Mouse (Mus musculus): ENCODE measurements around the gene Slc38a3.

Gene Slc38a3

DNA sequence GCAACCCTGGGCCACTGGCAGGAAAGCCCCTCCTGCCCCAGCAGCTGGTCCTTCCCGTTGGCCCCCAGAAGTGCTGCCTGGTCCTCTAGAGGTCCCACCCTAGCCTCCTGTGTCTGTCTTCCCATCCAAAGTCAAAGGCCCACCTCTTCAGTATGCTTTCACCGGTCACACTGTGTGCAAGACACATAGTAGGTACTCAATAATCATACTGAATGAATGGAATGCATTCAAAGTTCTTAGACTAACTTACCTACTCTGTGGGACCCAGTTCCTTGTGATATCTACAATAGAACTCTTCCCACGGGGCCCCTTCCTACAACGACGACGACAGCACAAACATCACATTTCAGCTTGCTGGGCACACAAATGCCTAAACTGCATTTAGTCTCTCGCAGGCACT, 4.0 kb downstream of the Slc38a3 start:
- DNase-seq, result no peak

DNA sequence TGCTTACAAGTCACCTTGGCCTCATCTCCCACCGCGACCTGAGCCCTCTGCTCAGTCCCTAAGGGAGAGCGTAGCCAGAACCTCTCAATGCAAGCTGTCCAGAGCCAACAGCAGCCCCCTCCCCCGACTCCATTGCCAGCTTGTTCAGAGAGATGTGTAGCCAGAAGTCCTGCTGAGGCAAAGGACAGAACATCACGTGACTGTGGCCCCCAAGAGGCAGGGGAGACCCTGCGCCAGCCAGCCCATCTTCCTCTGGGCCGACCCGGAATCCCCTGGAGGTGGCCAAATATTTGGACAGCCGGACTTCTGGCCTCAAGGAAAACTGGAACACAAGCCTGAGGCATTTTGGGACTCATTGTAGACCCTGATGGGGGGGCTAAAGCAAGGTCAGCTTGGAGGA, 5.8 kb downstream of the Slc38a3 start:
- DNase-seq, result no peak

DNA sequence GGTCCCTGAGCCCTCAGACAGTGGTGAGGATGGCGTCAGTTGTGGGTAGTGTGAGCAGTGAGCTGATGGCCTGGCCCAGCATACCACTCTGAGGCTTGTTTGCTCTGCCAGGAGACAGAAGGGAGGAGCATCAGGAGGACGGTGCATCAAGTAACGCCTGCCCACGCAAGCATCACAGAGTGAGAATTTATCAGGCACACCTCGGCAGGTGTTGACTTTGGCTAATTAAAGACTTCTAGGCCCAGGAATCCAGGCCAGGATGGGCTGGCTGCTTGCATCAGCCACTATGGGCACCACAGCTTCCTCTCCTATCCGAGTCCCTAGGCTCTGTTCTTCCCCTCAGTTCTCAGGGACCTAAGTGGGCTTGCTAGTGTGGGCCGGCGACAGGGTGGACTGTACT, 7.0 kb downstream of the Slc38a3 start:
- no peak for DNase-seq

DNA sequence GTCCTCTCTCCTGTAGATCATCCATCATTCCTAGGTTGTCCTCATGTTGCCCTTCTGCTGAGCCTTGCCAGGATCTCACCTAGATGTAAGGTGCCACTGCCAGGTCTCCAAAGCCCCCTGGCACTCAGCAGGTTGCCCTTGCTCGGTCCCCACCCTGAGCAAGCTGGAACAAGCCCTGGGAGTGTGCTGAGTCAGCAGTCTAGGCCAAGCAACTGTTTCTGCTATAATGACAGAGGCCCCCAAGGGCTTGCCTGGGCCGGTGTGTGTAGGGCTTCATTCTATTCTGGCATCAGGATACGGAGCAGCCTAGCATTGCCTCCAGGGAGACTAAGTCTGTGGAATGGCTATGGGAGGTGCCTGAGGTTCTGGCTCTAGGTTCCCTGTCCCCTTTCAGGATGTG, 8.6 kb downstream of the Slc38a3 start:
- DNase-seq, result no peak

DNA sequence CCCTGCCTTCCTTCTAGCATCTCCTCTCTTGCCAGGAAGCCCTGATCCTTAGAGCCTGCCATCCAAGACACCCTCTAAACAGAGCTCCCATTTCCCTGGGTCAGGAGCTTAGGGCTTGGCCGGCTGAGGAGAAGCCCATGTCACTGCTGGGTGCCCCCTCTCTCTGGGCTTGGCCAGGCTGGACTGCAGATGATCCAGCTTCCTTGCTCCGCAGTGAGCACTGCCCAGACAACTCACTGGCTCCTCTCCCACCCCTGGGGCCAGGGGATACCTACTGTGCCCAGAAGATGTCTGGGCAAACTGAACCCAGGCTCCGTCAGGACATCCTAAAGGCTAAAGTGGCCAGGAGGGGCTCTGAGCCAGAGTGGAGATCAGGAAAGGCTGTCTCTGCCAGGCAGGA, 9.4 kb downstream of the Slc38a3 start:
- peak in 1 of 2 experiments; percentile 28 for DNase-seq

DNA sequence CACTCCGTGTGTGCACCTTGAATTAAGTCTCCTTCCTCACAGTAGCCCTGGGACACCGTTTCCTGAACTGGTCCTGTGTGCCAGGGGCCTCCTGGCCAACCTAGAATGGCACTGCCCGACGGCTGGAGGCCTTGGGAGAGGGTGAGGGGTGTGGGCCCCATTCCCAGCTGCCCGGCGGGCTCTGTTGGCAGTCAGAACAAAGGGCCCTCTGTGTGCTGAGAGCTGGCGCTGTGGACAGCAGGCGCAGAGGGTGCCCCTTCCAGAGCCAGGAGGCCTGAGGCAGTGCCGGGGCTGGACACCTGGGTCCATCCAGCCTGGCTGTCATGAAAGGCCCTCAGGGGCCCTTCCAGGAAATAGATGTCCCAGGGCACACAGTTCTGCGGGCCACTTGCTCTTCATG, 9.8 kb downstream of the Slc38a3 start:
- DNase-seq, result peak; percentile 23 to 38

DNA sequence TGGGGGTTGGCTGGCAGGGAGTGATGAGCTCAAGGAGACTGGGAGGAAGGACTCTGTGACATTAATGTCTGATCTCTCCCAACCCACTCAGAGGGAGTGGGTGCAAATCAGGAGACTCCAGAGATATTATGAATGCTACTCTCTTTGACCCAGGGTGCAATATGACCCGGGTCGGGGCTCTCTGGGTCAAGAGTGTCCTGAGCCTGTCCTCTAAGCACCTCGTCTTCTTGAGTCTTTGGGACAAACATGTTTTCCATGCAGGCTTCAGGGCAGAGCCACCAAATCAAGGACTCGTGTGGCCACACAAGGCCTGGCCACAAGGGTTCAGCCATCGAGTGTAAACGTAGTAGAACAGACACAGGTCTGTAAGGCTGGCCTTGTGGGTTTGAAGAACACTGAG, 11.2 kb downstream of the Slc38a3 start:
- no peak for DNase-seq

DNA sequence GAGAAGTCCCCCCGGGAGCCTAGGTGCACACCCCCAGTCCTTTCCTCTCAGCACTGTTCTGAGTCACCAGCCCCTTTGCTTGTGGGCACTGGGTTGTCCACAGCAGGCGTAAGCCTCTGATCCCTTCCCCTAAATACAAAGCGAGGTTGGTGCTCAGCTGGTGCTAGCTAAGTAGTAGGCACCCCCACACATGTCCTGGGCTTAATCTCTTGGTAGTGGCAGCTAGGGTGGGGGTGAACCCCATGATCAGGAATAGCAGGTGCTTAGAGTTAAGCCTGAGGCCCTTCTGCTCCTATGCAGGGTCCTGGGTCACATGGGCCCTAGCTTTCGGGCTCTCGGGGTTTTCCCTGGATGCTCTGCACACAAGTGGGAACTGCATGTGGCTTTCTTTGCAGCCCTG, 12.2 kb downstream of the Slc38a3 start:
- no peak for DNase-seq

DNA sequence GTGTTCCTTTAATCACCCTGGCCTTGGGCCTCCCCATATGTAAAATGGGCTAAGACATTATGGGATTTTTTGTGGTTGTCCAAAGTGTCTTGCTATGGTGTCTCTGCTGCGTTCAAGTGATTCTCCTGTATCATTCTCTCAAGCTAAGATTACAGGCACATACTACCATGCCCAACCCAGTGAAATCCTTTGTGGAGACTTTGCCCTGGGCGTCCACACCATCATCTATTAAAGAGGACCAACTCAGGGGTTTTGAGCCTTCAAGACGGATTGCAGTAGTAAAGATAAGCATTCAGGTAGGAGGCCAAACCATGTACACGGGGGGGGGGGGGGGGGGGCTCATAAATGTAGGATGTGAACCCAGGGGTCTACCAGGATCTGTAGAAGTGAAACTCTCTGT, 14.7 kb downstream of the Slc38a3 start:
- no peak for DNase-seq

DNA sequence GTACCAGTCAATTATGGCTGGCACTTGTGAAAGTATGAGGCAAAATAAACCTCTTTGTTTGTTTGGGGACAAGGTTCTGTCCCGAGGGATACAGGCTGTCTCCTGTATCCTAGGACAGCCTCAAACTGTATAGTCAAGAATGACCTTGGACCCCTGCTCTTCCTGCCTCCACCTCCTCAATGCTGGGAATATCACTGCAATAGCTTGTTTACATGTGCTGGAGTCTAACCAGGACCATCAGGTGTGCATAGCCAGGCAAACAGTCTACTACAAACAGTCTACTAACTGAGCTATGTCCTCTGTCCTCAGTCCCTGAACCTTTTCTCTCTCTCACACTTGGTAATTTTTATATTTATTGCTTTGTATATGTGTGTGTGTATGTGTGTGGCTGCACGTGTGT, 15.9 kb downstream of the Slc38a3 start:
- no peak for DNase-seq

DNA sequence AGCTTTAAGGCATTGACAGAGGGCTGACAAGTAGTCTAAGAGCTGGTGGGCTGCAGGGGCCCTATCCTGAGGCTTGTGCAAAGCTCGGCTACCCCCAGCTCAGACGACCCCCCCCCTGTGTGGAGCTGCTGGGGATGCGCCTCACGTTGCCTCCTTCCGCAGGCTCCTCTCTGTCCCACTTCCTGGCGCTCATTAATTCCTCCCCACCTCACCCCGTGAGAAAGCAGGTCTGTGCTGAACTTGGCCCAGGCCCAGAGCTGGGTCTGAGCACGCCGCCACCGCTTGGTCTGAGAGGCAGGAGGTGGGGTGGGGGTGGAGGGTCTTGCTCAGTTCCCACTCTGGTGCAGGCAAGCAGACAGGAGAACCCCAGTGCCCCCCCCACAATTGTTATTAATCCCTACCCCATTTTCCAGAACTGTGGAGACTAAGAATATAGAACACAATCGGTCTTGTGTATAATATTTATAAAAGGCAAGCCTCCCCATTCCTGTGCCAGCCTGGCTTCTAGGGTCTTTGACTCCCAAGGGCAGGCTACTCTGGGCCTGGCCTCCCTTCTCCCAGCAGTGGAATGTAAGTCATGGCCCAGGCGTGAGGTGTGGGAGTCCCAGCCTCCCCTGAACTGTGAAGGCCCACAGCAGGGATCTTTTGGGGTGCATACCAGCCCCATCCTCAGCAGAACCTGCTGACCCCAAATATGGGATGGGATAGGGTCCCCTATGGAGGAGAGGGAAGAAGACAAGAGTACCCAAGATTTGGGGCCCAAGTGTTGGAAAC, 18.4 kb downstream of the Slc38a3 start:
- no peak for DNase-seq

DNA sequence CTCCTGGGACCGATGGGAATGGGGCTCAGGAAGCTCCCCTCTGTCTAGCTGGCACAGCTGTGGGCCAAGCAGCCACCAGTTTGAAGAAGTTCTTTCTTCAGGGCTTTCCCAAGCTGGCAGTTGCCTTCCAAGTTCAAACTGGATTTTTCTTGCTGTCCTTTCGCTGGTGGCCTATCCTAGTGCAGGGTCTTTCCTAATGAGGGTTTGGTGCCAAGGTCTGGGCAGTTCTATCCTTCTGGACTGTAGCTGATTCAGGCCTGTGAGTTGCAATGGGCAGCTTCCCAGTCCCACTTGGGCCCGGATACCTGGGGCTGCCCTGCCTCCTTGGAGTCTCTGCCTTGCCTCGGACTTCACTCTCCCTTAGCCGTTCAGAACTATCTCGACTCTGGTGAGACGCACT, 19.1 kb downstream of the Slc38a3 start:
- no peak for DNase-seq

DNA sequence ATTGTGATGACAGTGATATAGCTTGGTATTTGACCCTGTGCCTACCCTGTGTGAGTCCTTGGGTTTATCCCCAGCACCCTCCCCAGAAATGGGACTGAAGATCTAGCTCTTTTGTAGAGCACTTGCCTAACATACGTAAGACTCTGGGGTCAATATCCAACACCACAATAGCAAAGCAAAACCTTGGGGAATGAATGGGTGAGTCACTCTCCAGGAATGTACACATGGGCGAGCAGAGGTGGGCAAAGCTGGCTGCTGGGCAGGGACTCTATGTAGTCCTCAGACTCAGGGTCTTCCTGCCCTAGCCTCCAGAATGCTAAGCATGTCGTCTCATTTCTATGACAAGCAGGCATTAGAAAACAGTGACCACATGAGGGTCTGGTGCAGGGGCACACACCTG, 20.6 kb downstream of the Slc38a3 start:
- DNase-seq, result no peak

DNA sequence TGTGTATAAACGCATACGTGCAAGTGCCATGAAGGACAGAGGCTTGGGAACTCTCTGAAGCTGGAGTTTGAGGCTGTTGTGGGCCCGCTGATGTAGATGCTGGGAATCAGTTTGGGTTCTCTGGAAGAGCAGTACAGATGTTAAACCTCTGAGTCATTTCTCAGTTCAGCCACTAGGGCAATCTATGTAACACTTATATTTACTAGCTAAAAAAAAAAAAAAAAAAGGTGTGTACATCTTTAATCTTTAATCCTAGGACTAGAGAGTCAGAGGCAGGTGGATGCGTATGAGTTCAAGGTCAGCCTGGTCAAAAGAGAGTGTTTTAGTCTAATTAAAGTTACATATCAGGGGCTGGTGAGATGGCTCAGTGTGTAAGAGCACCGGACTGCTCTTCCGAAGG, 22.4 kb downstream of the Slc38a3 start:
- DNase-seq, result no peak

DNA sequence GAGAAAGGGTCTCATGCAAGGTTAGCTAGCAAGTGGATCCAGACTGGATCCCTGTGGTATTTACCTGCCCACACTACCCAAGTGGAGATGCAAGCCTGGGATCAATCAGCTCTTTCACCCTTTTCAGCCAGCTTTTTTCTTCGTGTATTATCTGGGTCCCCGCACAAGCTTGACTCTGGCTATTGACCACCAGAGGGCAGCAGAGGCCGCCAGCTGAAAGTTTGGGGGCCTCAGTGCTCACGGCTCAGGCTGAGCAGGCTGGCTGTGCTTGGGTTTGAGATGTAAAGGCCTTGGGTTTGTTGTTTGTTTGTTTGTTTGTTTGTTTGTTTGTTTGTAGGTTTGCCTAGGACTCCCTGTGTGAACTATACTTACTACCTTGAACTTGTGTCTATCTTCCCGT, 23.8 kb downstream of the Slc38a3 start:
- DNase-seq, result peak; percentile 82 to 86

DNA sequence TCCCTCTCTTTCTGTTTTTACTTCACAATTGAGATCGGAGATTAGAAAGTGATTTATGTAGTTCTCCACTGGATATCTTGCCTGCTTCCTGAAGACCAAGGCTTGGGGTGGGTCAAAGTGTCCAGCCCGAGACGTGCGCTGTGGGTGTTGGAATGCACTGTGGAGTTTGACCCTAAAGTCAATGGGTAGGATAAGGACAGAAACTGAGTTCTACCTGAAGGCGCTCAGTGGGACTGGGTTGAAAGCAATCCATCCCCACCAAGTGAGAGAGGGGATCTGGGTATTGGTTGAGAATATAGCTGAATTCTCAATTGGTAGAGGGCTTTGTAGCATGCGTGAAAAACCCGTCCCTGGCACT, 24.2 kb downstream of the Slc38a3 start:
- DNase-seq, result peak in 1 of 2 experiments; percentile 33

DNA sequence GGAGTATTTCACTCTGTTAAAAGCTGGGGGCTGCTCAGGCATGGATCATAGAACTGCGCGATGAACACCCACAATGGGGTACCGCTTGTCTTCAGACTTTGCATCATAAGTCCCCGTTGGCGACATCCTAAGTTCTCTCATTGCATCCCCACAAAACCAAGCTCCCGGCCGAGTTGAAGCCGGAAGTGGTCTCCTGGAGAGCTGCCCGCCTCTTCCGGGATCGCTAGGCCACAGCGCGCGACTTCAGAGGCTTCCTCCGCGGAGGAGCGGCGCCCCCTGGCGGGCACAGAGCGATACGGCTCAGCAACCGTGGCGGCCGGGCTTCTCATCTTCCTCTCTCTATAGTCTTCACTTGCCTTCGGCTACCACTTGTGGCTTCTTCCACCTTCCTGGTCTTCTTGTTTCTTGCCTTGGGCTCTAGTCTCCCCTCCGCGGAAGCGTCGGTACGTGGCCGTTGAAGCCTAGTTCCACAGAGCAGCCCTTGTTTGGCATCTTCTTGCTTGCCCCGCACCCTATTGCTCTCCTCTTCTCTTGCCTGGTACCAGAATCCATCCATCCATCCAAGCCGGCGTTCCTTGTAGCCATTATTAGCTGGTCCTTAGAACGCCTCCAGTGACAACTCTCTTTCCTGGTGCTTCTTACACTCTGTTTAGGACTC, 24.7 kb downstream of the Slc38a3 start:
- peak; percentile 89 to 98 for DNase-seq

DNA sequence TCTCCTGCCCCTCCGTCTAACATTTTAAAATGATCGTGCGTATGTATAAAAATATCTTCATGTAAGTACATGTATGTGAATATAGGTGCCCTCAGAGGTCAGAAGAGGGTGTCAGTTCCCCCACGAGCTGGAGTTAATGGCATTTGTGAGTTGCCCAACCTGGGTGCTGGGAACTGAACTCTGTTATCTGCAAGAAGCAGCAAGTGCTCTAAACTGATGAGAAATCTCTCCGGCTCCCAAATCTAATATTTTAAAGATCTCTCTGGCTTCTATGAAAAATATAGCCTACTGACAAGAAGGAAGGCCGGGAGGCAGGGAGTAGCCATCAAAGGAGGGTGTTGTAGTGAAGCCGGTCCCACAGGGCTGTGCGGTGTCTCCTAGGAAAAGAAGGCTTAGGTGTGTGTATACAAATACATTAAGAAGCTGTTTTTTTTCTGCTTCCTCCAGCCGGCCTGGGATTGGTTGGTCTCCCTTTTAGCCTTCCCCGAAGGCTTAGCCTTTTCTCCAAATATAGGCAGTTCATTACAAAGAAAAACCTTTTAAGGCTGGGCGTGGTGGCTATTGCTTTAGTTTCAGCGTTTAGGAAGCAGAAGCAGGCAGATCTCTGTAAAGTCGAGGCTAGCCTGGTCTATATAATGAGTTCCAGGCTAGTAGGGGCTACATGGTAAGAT, 25.7 kb downstream of the Slc38a3 start:
- DNase-seq, result peak in 1 of 2 experiments; percentile 8

DNA sequence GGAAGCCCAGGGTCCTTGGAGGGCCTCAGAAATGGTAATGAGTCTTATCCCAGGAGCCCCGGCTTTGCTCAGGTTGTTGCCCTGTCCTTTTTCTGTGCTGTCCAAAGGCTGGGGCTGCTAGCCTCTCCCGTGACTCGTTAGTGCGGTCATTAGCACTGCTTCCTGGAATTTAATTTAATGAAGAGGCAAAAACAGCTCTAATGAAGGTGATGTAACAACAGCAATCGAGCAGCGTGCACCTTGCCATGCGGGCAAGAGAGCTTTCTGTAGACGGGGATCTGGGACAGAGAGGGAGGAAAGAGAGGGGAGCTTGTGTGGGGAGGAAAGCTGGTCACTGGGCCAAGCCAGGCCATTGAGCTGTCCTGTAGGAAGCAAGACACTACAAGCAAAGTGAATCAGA, 27.7 kb downstream of the Slc38a3 start:
- DNase-seq, result no peak

DNA sequence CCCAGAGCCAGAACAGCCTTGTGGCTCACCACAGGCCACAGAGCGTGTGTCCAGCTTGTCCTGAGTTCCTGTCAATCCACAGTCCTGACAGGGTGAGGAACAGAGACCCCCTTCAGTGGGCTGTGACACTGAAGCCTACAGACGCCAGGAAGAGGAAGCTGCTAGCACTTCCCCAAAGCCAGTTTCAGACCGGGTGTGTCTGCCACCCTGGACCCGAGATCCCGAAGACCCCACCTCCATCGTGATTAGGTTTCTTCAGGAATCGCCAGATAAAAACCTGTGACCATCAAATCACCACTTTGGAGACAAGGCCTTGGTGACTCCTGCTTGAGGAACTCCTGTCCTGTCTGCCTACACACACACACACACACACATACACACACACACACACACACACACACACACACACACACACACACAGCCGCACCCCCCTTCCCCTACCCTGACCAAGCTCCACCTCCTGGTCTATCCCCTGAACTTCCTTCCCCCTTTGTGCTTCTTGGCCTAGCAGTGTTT, 29.0 kb downstream of the Slc38a3 start:
- DNase-seq, result no peak

DNA sequence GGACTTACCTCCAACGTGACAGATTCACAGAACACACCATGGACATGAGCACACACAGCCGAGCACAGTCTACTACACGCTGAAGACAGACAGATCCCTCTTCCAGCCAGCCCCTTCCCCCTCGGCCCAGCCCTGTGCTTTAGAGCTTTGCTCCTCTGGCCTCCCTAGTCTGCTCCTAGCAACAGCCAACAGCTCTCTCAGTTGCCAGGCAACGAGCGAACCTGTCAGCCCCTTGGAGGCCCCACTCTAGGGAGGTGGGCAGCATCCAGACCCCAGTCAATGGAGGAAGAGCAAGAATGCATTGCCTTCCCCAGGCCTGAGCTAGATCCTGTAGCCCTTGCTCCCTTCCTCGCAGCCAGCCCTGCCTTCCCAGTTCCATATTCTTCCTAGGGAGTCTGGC, 32.3 kb downstream of the Slc38a3 start:
- DNase-seq, result no peak

DNA sequence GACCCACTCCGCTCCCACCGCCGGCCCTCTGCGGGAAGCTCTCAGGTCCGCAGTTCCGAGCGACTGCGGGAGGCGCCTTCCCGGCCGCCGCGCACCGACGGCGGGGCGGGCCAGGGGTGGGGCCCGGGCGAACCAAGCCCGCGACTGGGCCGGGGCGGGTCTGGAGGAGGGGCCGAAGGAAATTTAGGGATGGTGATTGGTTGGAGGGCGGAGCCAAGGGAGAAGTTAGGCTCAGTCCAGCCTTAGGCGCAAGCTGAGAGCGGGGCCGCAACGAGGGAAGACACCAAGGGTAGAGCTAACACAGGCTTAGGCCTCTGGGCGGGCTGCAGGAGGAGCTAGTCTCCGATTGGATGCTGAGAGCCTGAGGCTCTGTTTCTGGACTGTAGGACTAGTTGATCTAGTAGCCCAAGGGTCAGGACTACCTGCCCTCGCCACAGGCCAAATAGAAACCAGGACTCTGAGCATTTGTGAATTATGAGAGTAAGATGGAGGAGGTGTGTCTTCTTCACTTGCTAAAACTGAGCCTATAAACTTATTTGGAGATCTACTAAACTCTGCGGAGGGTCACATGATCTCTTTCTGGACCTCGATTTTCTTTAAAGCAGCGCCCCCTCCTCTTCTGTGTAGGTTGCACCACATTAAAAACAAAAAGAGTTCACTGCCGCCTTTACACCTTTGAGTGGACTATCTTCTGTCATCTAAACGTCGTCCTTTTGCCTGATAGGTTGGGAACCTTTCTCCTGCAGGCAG, 33.9 kb downstream of the Slc38a3 start, which contains the start of gene Gnai2:
Gene Gnai2, minus strand, starts transcription at position 89 of the 750 bp plus-strand sequence.
- peak; percentile 94 to 98 for DNase-seq
